Mouse (Mus musculus) ES-Bruce4 (cell line): ENCODE results near the gene Siae.

Experiments used
- EP300 ChIP-seq: IDR thresholded peaks from 2 replicates; pipeline ENCODE4 v1.6.1; 2011; ENCODE audit warnings: low read depth, low read length; ENCODE audit not compliant: insufficient read depth
- POLR2A ChIP-seq: IDR thresholded peaks from one replicate; pipeline ENCODE4 v1.8.1; 2011; ENCODE audit warnings: low read length; ENCODE audit not compliant: insufficient read depth

DNA sequence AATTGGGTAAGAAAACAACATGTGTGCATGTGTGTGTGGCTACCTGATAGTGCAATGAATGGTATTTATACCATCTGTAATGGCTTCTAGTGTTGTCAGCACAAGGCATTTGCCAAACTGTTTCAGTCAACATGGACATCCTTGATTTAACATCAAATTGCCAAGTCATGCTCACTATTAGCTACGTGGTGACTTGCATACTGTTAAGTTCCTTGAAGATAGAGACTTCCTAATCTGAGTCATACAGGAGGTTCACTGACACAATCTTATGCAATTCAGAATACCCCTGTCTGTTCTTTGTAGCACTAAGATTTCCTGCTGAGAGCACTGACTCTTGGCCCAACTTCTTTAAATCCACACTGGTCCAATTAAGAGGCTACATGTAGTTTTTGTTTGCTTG, 38.0 kb upstream of the Siae start:
- no peak for TF ChIP-seq POLR2A
- no peak for TF ChIP-seq EP300
